Mouse (Mus musculus): ENCODE results near the gene Irf8. TPM values are rescaled to one million over a fixed set of nuclear protein-coding genes. Genes with fewer than 3 reads are reported as not detected.

The Irf8 gene
- polyA plus RNA-seq, 1 experiment from 2014 or later = 3.6 TPM

GRCm38 (mm10) chr8:120763267-120763666 is 27.1 kb downstream of the Irf8 start:
- 81% methylated on average over 5 of the region's 5 CpGs for WGBS
- Histone ChIP-seq H3K9ac (ENCODE audit: low read depth, low read length) (no peak overlapping the region), H3K4me1 (replicated peaks; ENCODE audit: control insufficient read depth, insufficient read depth, low read length) (no peaks in the 10 kb centered on the region), H3K9me3 (ENCODE audit: control insufficient read depth, low read length) (no peaks in the 10 kb centered on the region), H3K27ac (ENCODE audit: low read depth, low read length) (no peak overlapping the region), H3K27me3 (ENCODE audit: control insufficient read depth, insufficient read depth, low read length) (no peaks in the 10 kb centered on the region; the same call in 1 of the 2 replicates), H3K36me3 (ENCODE audit: control insufficient read depth, insufficient read depth, low read length) (no peaks in the 10 kb centered on the region), H3K4me2 (replicated peaks; ENCODE audit: low read depth, low read length) (no peak overlapping the region), H3K4me3 (ENCODE audit: low read depth, low read length) (no peak overlapping the region)
- ATAC-seq (ENCODE audit: low FRiP score) = no peak
- no peak for DNase-seq (ENCODE audit: low spot score)

GRCm38 (mm10) chr8:120764638-120765037 is 28.5 kb downstream of the Irf8 start:
- Histone ChIP-seq H3K4me3 (ENCODE audit: low read depth, low read length) (no peak overlapping the region), H3K27me3 (ENCODE audit: control insufficient read depth, insufficient read depth, low read length) (no peaks in the 10 kb centered on the region; the same call in 1 of the 2 replicates), H3K4me2 (replicated peaks; ENCODE audit: low read depth, low read length) (no peak overlapping the region), H3K36me3 (ENCODE audit: control insufficient read depth, insufficient read depth, low read length) (no peaks in the 10 kb centered on the region), H3K9ac (ENCODE audit: low read depth, low read length) (no peak overlapping the region), H3K4me1 (replicated peaks; ENCODE audit: control insufficient read depth, insufficient read depth, low read length) (no peaks in the 10 kb centered on the region), H3K27ac (ENCODE audit: low read depth, low read length) (no peak overlapping the region), H3K9me3 (ENCODE audit: control insufficient read depth, low read length) (no peaks in the 10 kb centered on the region)
- ATAC-seq (ENCODE audit: low FRiP score) (no peak), DNase-seq (ENCODE audit: low spot score) (no peak)

- WGBS = 49% methylated on average over 3 of the region's 3 CpGs
- no peak for DNase-seq (ENCODE audit: low spot score)
- no peak overlapping the region for H3K27ac ChIP-seq (ENCODE audit: low read depth, low read length)
Measured at GRCm38 (mm10) chr8:120766622-120767021, 30.5 kb downstream of the Irf8 start.

GRCm38 (mm10) chr8:120768454-120769218 is 32.5 kb downstream of the Irf8 start:
- no peaks in the 10 kb centered on the region; the same call in 1 of the 2 replicates for H3K27me3 ChIP-seq (ENCODE audit: control insufficient read depth, insufficient read depth, low read length)
- no peak overlapping the region for H3K9ac ChIP-seq (ENCODE audit: low read depth, low read length)
- H3K27ac ChIP-seq (ENCODE audit: low read depth, low read length) = no peak overlapping the region
- no peaks in the 10 kb centered on the region for H3K36me3 ChIP-seq (ENCODE audit: control insufficient read depth, insufficient read depth, low read length)
- H3K4me1 ChIP-seq (replicated peaks; ENCODE audit: control insufficient read depth, insufficient read depth, low read length) = no peaks in the 10 kb centered on the region
- 79% methylated on average over 12 of the region's 12 CpGs for WGBS
- H3K9me3 ChIP-seq (ENCODE audit: control insufficient read depth, low read length) = no peaks in the 10 kb centered on the region
- H3K4me2 ChIP-seq (replicated peaks; ENCODE audit: low read depth, low read length) = no peak overlapping the region
- ATAC-seq (ENCODE audit: low FRiP score) = no peak
- DNase-seq (ENCODE audit: low spot score) = no peak
- no peak overlapping the region for H3K4me3 ChIP-seq (ENCODE audit: low read depth, low read length)

More at GRCm38 (mm10) chr8:120766622-120767021, 30.5 kb downstream of the Irf8 start:
- H3K36me3 ChIP-seq (ENCODE audit: control insufficient read depth, insufficient read depth, low read length) = no peaks in the 10 kb centered on the region
- ATAC-seq (ENCODE audit: low FRiP score) = no peak
- H3K4me3 ChIP-seq (ENCODE audit: low read depth, low read length) = no peak overlapping the region
- H3K9ac ChIP-seq (ENCODE audit: low read depth, low read length) = no peak overlapping the region
- H3K27me3 ChIP-seq (ENCODE audit: control insufficient read depth, insufficient read depth, low read length) = no peaks in the 10 kb centered on the region; the same call in 1 of the 2 replicates
- no peaks in the 10 kb centered on the region for H3K4me1 ChIP-seq (replicated peaks; ENCODE audit: control insufficient read depth, insufficient read depth, low read length)
- H3K9me3 ChIP-seq (ENCODE audit: control insufficient read depth, low read length) = no peaks in the 10 kb centered on the region
- H3K4me2 ChIP-seq (replicated peaks; ENCODE audit: low read depth, low read length) = no peak overlapping the region

GRCm38 (mm10) chr8:120777184-120777583 is 41.0 kb downstream of the Irf8 start:
- no peak overlapping the region for H3K9ac ChIP-seq (ENCODE audit: low read depth, low read length)
- no peaks in the 10 kb centered on the region for H3K27me3 ChIP-seq (ENCODE audit: control insufficient read depth, insufficient read depth, low read length)
- ATAC-seq (ENCODE audit: low FRiP score) (no peak), DNase-seq (ENCODE audit: low spot score) (no peak)
- H3K4me2 ChIP-seq (replicated peaks; ENCODE audit: low read depth, low read length) = no peak overlapping the region
- 89% methylated on average over 10 of the region's 10 CpGs for WGBS
- H3K27ac ChIP-seq (ENCODE audit: low read depth, low read length) = no peak overlapping the region
- no peak overlapping the region for H3K4me3 ChIP-seq (ENCODE audit: low read depth, low read length)
- H3K36me3 ChIP-seq (ENCODE audit: control insufficient read depth, insufficient read depth, low read length) = no peaks in the 10 kb centered on the region
- H3K9me3 ChIP-seq (ENCODE audit: control insufficient read depth, low read length) = no peaks in the 10 kb centered on the region
- H3K4me1 ChIP-seq (replicated peaks; ENCODE audit: control insufficient read depth, insufficient read depth, low read length) = no peaks in the 10 kb centered on the region

- no peaks in the 10 kb centered on the region for H3K27me3 ChIP-seq (ENCODE audit: control insufficient read depth, insufficient read depth, low read length)
- ATAC-seq (ENCODE audit: low FRiP score) = no peak
- H3K9ac ChIP-seq (ENCODE audit: low read depth, low read length) = no peak overlapping the region
- H3K36me3 ChIP-seq (ENCODE audit: control insufficient read depth, insufficient read depth, low read length) = no peaks in the 10 kb centered on the region
- no peak overlapping the region for H3K27ac ChIP-seq (ENCODE audit: low read depth, low read length)
- no peak for DNase-seq (ENCODE audit: low spot score)
- H3K4me2 ChIP-seq (replicated peaks; ENCODE audit: low read depth, low read length) = no peak overlapping the region
- 60% methylated on average over 13 of the region's 13 CpGs for WGBS
- no peaks in the 10 kb centered on the region for H3K9me3 ChIP-seq (ENCODE audit: control insufficient read depth, low read length)
- no peak overlapping the region for H3K4me3 ChIP-seq (ENCODE audit: low read depth, low read length)
- no peaks in the 10 kb centered on the region for H3K4me1 ChIP-seq (replicated peaks; ENCODE audit: control insufficient read depth, insufficient read depth, low read length)
Measured at GRCm38 (mm10) chr8:120777732-120778131, 41.6 kb downstream of the Irf8 start.

GRCm38 (mm10) chr8:120779106-120779505 is 42.9 kb downstream of the Irf8 start:
- no peaks in the 10 kb centered on the region for H3K27me3 ChIP-seq (ENCODE audit: control insufficient read depth, insufficient read depth, low read length)
- no peaks in the 10 kb centered on the region for H3K36me3 ChIP-seq (ENCODE audit: control insufficient read depth, insufficient read depth, low read length)
- ATAC-seq (ENCODE audit: low FRiP score) (no peak), DNase-seq (ENCODE audit: low spot score) (no peak)
- no peaks in the 10 kb centered on the region for H3K4me1 ChIP-seq (replicated peaks; ENCODE audit: control insufficient read depth, insufficient read depth, low read length)
- no peak overlapping the region for H3K4me3 ChIP-seq (ENCODE audit: low read depth, low read length)
- no peak overlapping the region for H3K9ac ChIP-seq (ENCODE audit: low read depth, low read length)
- no peaks in the 10 kb centered on the region for H3K9me3 ChIP-seq (ENCODE audit: control insufficient read depth, low read length)
- H3K27ac ChIP-seq (ENCODE audit: low read depth, low read length) = no peak overlapping the region
- H3K4me2 ChIP-seq (replicated peaks; ENCODE audit: low read depth, low read length) = no peak overlapping the region
- 94% methylated on average over 7 of the region's 7 CpGs for WGBS

GRCm38 (mm10) chr8:120783781-120784180 is 47.6 kb downstream of the Irf8 start:
- 80% methylated on average over 4 of the region's 4 CpGs for WGBS
- no peak for ATAC-seq (ENCODE audit: low FRiP score)
- no peak overlapping the region for H3K4me3 ChIP-seq (ENCODE audit: low read depth, low read length)

GRCm38 (mm10) chr8:120786753-120787152 is 50.6 kb downstream of the Irf8 start:
- Histone ChIP-seq H3K4me1 (replicated peaks; ENCODE audit: control insufficient read depth, insufficient read depth, low read length) (no peaks in the 10 kb centered on the region), H3K9me3 (ENCODE audit: control insufficient read depth, low read length) (no peaks in the 10 kb centered on the region), H3K36me3 (ENCODE audit: control insufficient read depth, insufficient read depth, low read length) (no peaks in the 10 kb centered on the region), H3K4me2 (replicated peaks; ENCODE audit: low read depth, low read length) (no peak overlapping the region), H3K4me3 (ENCODE audit: low read depth, low read length) (no peak overlapping the region), H3K27ac (ENCODE audit: low read depth, low read length) (no peak overlapping the region), H3K9ac (ENCODE audit: low read depth, low read length) (no peak overlapping the region), H3K27me3 (ENCODE audit: control insufficient read depth, insufficient read depth, low read length) (no peaks in the 10 kb centered on the region)
- ATAC-seq (ENCODE audit: low FRiP score) (no peak), DNase-seq (ENCODE audit: low spot score) (no peak)
- WGBS = 82% methylated on average over 4 of the region's 4 CpGs

More at GRCm38 (mm10) chr8:120783781-120784180, 47.6 kb downstream of the Irf8 start:
- Histone ChIP-seq H3K9ac (ENCODE audit: low read depth, low read length) (no peak overlapping the region), H3K4me1 (replicated peaks; ENCODE audit: control insufficient read depth, insufficient read depth, low read length) (no peaks in the 10 kb centered on the region), H3K9me3 (ENCODE audit: control insufficient read depth, low read length) (no peaks in the 10 kb centered on the region), H3K4me2 (replicated peaks; ENCODE audit: low read depth, low read length) (no peak overlapping the region), H3K27me3 (ENCODE audit: control insufficient read depth, insufficient read depth, low read length) (no peaks in the 10 kb centered on the region), H3K36me3 (ENCODE audit: control insufficient read depth, insufficient read depth, low read length) (no peaks in the 10 kb centered on the region), H3K27ac (ENCODE audit: low read depth, low read length) (no peak overlapping the region)
- DNase-seq (ENCODE audit: low spot score) = no peak

All from hindbrain, embryonic 11.5 days (tissue).